Mouse (Mus musculus) embryonic fibroblast, embryonic 13.5 days (primary cell): Measurements from ENCODE around the gene 1810009A15Rik.

Experiments
- CTCF ChIP-seq: IDR thresholded peaks from 2 replicates; pipeline ENCODE4 v1.5.1; 2011; ENCODE audit warnings: mild to moderate bottlenecking, control low read depth, low read length, moderate library complexity, borderline replicate concordance; ENCODE audit not compliant: insufficient read depth
- POLR2A ChIP-seq: IDR thresholded peaks from 2 replicates; pipeline ENCODE4 v1.6.1; 2011; ENCODE audit warnings: low read depth, mild to moderate bottlenecking, control low read depth, low read length, moderate library complexity

DNA sequence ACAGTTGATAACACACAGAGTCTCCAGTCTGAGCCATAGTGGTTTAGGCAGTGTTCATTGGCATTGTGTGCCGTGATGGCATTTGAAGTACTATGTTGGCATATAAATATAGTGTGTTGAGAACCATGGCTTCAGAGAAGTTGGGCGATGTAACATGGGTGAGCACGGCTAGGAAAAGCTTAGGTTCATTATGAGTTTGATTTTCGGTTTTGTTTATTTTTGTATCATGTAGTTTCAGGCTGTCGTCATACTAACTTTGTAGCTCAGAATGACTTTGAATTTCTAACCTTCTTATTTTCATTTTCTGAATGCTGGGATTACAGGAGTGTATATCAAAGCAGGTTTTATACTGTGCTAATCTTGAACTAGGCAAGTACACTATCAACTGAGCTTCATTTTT lies 14.8 kb downstream of the 1810009A15Rik start:
- TF ChIP-seq CTCF (no peak), POLR2A (no peak)
